Comparison of ENCODE assay signal across 17 mouse cellular contexts in the genomic region with DNA sequence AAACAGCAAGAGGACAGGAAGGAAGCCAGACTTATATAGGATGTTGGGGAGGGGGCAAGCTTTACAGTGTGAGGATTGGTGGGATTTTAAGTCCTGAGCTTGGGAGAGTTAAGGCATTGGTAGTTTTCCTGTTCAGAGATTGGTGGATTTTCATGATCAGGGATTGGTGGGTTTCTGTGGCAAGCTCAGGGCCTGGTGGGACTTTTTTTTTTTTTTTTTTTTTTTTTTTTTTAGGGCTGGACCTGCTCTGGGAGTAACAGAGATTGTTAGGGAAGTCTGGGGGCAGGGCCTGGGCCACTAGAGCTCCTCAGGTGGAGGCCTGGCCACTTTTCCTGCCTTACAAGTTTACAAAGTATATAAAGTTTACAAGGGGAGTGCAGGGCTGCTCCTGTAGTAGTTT.
"Had no signal": no experiment of that assay in that cellular context is flagged by ENCODE, and none has a peak within 500 bp of the region (broad histone marks: within the 10 kb centered on the region; RNA-seq: fewer than 3 reads in every experiment).

No protein-coding gene starts in this region.

- H3K4me3 ChIP-seq: liver, embryonic 13.5 days; liver, embryonic 15.5 days; lung, embryonic 15.5 days; megakaryocyte, embryonic 14.5 days; midbrain, embryonic 13.5 days; midbrain, embryonic 15.5 days; neural tube, embryonic 12.5 days; stomach, embryonic 15.5 days had no signal

- H3K4me1 ChIP-seq: liver, embryonic 13.5 days; liver, embryonic 15.5 days; lung, embryonic 15.5 days; midbrain, embryonic 13.5 days; midbrain, embryonic 15.5 days; neural tube, embryonic 12.5 days; stomach, embryonic 15.5 days had no signal

- H3K36me3 ChIP-seq: midbrain, embryonic 13.5 days; midbrain, embryonic 15.5 days; neural tube, embryonic 12.5 days had no signal

- DNase-seq: liver, embryonic 13.5 days; liver, postnatal 0 days; lung, adult 2 months; lung, postnatal 10 days; right cerebral cortex, postnatal 14 days; thymus, adult 2 months; thymus, postnatal 36 days had no signal

- H3K9ac ChIP-seq: liver, embryonic 13.5 days; liver, embryonic 15.5 days; liver, postnatal 0 days; lung, embryonic 15.5 days; midbrain, embryonic 13.5 days; midbrain, embryonic 15.5 days; neural tube, embryonic 12.5 days; stomach, embryonic 15.5 days had no signal

- ATAC-seq: liver, postnatal 0 days; midbrain, embryonic 13.5 days; midbrain, embryonic 15.5 days had no signal

- H3K27ac ChIP-seq: liver, embryonic 13.5 days; liver, embryonic 15.5 days; lung, embryonic 15.5 days; macrophage; midbrain, embryonic 13.5 days; midbrain, embryonic 15.5 days; neural tube, embryonic 12.5 days; stomach, embryonic 15.5 days; stomach, postnatal 0 days had no signal

- H3K4me2 ChIP-seq: liver, embryonic 13.5 days; liver, embryonic 15.5 days; lung, embryonic 15.5 days; midbrain, embryonic 11.5 days; midbrain, embryonic 13.5 days; midbrain, embryonic 15.5 days; neural tube, embryonic 12.5 days; stomach, embryonic 15.5 days had no signal

- H3K9me3 ChIP-seq: liver, embryonic 13.5 days; liver, embryonic 15.5 days; midbrain, embryonic 15.5 days; neural tube, embryonic 12.5 days; stomach, embryonic 15.5 days had no signal

- H3K27me3 ChIP-seq: liver, embryonic 13.5 days; liver, embryonic 15.5 days; lung, embryonic 15.5 days; megakaryocyte, embryonic 14.5 days; midbrain, embryonic 13.5 days; midbrain, embryonic 15.5 days; neural tube, embryonic 12.5 days; stomach, embryonic 15.5 days had no signal
